Mouse (Mus musculus): ENCODE measurements around the gene Kcng4. TPM values are rescaled to one million over a fixed set of nuclear protein-coding genes. Genes with fewer than 3 reads are reported as not detected.
A peak's percentile ranks its signal among the peaks of the same experiment; 100 is the strongest.

The Kcng4 gene
- total and polyA plus RNA-seq, 2 experiments from 2014 or later = 0.28 to 1.6 TPM

- 89% methylated on average over 4 of the region's 4 CpGs for WGBS
- H3K4me2 ChIP-seq (ENCODE audit: low read depth, low read length, poor library complexity, severe bottlenecking) = no peak overlapping the region
- TF ChIP-seq CTCF (IDR thresholded peaks at IDR 0.05) = no peak
These were observed 18.7 kb downstream of the Kcng4 start for GRCm38 (mm10) chr8:119616811-119617210.

GRCm38 (mm10) chr8:119616358-119616757 is 19.1 kb downstream of the Kcng4 start:
- Histone ChIP-seq H3K27ac (ENCODE audit: low read depth, low read length) (no peak overlapping the region), H3K9ac (replicated peaks; ENCODE audit: low read length, poor library complexity, severe bottlenecking) (no peak overlapping the region), H3K36me3 (ENCODE audit: insufficient read depth, low read length) (no peaks in the 10 kb centered on the region), H3K27me3 (ENCODE audit: insufficient read depth, low read length) (no peaks in the 10 kb centered on the region), H3K4me1 (ENCODE audit: insufficient read depth, low read length) (no peaks in the 10 kb centered on the region), H3K9me3 (ENCODE audit: low read length) (no peaks in the 10 kb centered on the region), H3K4me2 (ENCODE audit: low read depth, low read length, poor library complexity, severe bottlenecking) (no peak overlapping the region), H3K4me3 (ENCODE audit: low read depth, low read length) (no peak overlapping the region)
- no peak for TF ChIP-seq CTCF (IDR thresholded peaks at IDR 0.05)
- WGBS = 70% methylated on average over 7 of the region's 7 CpGs
- ATAC-seq (ENCODE audit: low FRiP score) (no peak), DNase-seq (ENCODE audit: low spot score) (no peak)

More at GRCm38 (mm10) chr8:119616811-119617210, 18.7 kb downstream of the Kcng4 start:
- Histone ChIP-seq H3K27ac (ENCODE audit: low read depth, low read length) (no peak overlapping the region), H3K36me3 (ENCODE audit: insufficient read depth, low read length) (no peaks in the 10 kb centered on the region), H3K27me3 (ENCODE audit: insufficient read depth, low read length) (no peaks in the 10 kb centered on the region), H3K4me3 (ENCODE audit: low read depth, low read length) (no peak overlapping the region), H3K9me3 (ENCODE audit: low read length) (no peaks in the 10 kb centered on the region), H3K9ac (replicated peaks; ENCODE audit: low read length, poor library complexity, severe bottlenecking) (no peak overlapping the region), H3K4me1 (ENCODE audit: insufficient read depth, low read length) (no peaks in the 10 kb centered on the region)
- ATAC-seq (ENCODE audit: low FRiP score) = no peak
- DNase-seq (ENCODE audit: low spot score) = no peak

GRCm38 (mm10) chr8:119615096-119615495 is 20.4 kb downstream of the Kcng4 start:
- Histone ChIP-seq H3K27ac (ENCODE audit: low read depth, low read length) (no peak overlapping the region), H3K4me2 (ENCODE audit: low read depth, low read length, poor library complexity, severe bottlenecking) (no peak overlapping the region), H3K9ac (replicated peaks; ENCODE audit: low read length, poor library complexity, severe bottlenecking) (no peak overlapping the region), H3K4me3 (ENCODE audit: low read depth, low read length) (no peak overlapping the region), H3K27me3 (ENCODE audit: insufficient read depth, low read length) (no peaks in the 10 kb centered on the region), H3K36me3 (ENCODE audit: insufficient read depth, low read length) (no peaks in the 10 kb centered on the region), H3K9me3 (ENCODE audit: low read length) (no peaks in the 10 kb centered on the region), H3K4me1 (ENCODE audit: insufficient read depth, low read length) (no peaks in the 10 kb centered on the region)
- no peak for TF ChIP-seq CTCF (IDR thresholded peaks at IDR 0.05)
- no peak for DNase-seq (ENCODE audit: low spot score)
- WGBS = 76% methylated on average over 14 of the region's 14 CpGs
- no peak for ATAC-seq (ENCODE audit: low FRiP score)

- H3K4me1 ChIP-seq (ENCODE audit: insufficient read depth, low read length) = no peaks in the 10 kb centered on the region
- DNase-seq (ENCODE audit: low spot score) = no peak
- no peak within 1 kb of the TSS for H3K4me3 ChIP-seq (ENCODE audit: low read depth, low read length)
- TF ChIP-seq CTCF (IDR thresholded peaks at IDR 0.05) = no peak
- ATAC-seq (ENCODE audit: low FRiP score) = no peak
- no peaks in the 10 kb centered on the region for H3K9me3 ChIP-seq (ENCODE audit: low read length)
- H3K4me2 ChIP-seq (ENCODE audit: low read depth, low read length, poor library complexity, severe bottlenecking) = no peak within 1 kb of the TSS
- H3K36me3 ChIP-seq (ENCODE audit: insufficient read depth, low read length) = no peaks in the 10 kb centered on the region
- no peaks in the 10 kb centered on the region for H3K27me3 ChIP-seq (ENCODE audit: insufficient read depth, low read length)
- WGBS = 84% methylated on average over 26 of the region's 26 CpGs
- H3K9ac ChIP-seq (replicated peaks; ENCODE audit: low read length, poor library complexity, severe bottlenecking) = no peak within 1 kb of the TSS
- H3K27ac ChIP-seq (ENCODE audit: low read depth, low read length) = no peak within 1 kb of the TSS
These were observed 23.0 kb downstream of the Kcng4 start, which contains the start of gene Adad2 for GRCm38 (mm10) chr8:119612471-119612870. Adad2 (plus strand) TSS chr8:119612747.

- 77% methylated on average over 2 of the region's 2 CpGs for WGBS
- no peaks in the 10 kb centered on the region for H3K9me3 ChIP-seq (ENCODE audit: low read length)
- no peak for ATAC-seq (ENCODE audit: low FRiP score)
- H3K4me3 ChIP-seq (ENCODE audit: low read depth, low read length) = no peak overlapping the region
- H3K9ac ChIP-seq (replicated peaks; ENCODE audit: low read length, poor library complexity, severe bottlenecking) = no peak overlapping the region
- H3K4me2 ChIP-seq (ENCODE audit: low read depth, low read length, poor library complexity, severe bottlenecking) = no peak overlapping the region
- peaks cover 10% of the 10 kb centered on the region for H3K4me1 ChIP-seq (ENCODE audit: insufficient read depth, low read length)
- DNase-seq (ENCODE audit: low spot score) = no peak
- TF ChIP-seq CTCF (IDR thresholded peaks at IDR 0.05) = peak; percentile 44
- peaks cover 15% of the 10 kb centered on the region for H3K36me3 ChIP-seq (ENCODE audit: insufficient read depth, low read length)
- no peak overlapping the region for H3K27ac ChIP-seq (ENCODE audit: low read depth, low read length)
- H3K27me3 ChIP-seq (ENCODE audit: insufficient read depth, low read length) = no peaks in the 10 kb centered on the region
These were observed 29.3 kb downstream of the Kcng4 start for GRCm38 (mm10) chr8:119606224-119606623.

- Histone ChIP-seq H3K36me3 (ENCODE audit: insufficient read depth, low read length) (peaks cover 27% of the 10 kb centered on the region), H3K4me1 (ENCODE audit: insufficient read depth, low read length) (peaks cover 10% of the 10 kb centered on the region), H3K27me3 (ENCODE audit: insufficient read depth, low read length) (no peaks in the 10 kb centered on the region), H3K27ac (ENCODE audit: low read depth, low read length) (peak within 1 kb of the TSS; percentile 55; the same call in 1 of the 2 replicates), H3K4me2 (ENCODE audit: low read depth, low read length, poor library complexity, severe bottlenecking) (peak within 1 kb of the TSS; percentile 87), H3K4me3 (ENCODE audit: low read depth, low read length) (peak within 1 kb of the TSS; percentile 64), H3K9ac (replicated peaks; ENCODE audit: low read length, poor library complexity, severe bottlenecking) (peak within 1 kb of the TSS; percentile 74), H3K9me3 (ENCODE audit: low read length) (no peaks in the 10 kb centered on the region)
- DNase-seq (ENCODE audit: low spot score) (peak; percentile 95), ATAC-seq (ENCODE audit: low FRiP score) (peak; percentile 78)
- TF ChIP-seq CTCF (IDR thresholded peaks at IDR 0.05) = peak; percentile 94
- under 1% methylated on average over 23 of the region's 23 CpGs for WGBS
These were observed 30.5 kb downstream of the Kcng4 start, which contains the start of gene Taf1c for GRCm38 (mm10) chr8:119604996-119605395. Taf1c (minus strand) TSS chr8:119605222.

All from midbrain, postnatal 0 days (tissue).